Mouse (Mus musculus) large intestine, adult 2 months (tissue): ENCODE measurements around the gene 4930572O03Rik. TPM values are rescaled to one million over a fixed set of nuclear protein-coding genes. Genes with fewer than 3 reads are reported as not detected.
"Not testable (repeated sequence)": the region's sequence is repeated elsewhere in the genome, so short reads cannot be mapped to it uniquely, and the experiment has no call there.

ENCODE experiments used
- DNase-seq: peaks from one replicate; pipeline ENCODE4 v3.0.0-alpha.2; 2012; ENCODE audit warnings: low read depth, low spot score
- WGBS: fragments of 180-500 bp; shearing (Covaris S2); methylation state at CpG from one replicate; pipeline ENCODE4 v1.1.7; 2018; 5-methylcytosine and 5-hydroxymethylcytosine counted together
- polyA plus RNA-seq: library from polyadenylated mRNA; depleted of rRNA; stranded (reverse); fragments of >200 nt; gene quantifications from 2 replicates; pipeline ENCODE4 v1.2.3, GENCODE M21; 2012; rRNA removed

Gene 4930572O03Rik
- polyA plus RNA-seq, 1 experiment, result not detected

- 32% methylated on average over 5 of the region's 5 CpGs for WGBS
- DNase-seq, result not testable (repeated sequence)
These were observed 26.8 kb downstream of the 4930572O03Rik start for GRCm38 (mm10) chr5:15630068-15630467.

DNA sequence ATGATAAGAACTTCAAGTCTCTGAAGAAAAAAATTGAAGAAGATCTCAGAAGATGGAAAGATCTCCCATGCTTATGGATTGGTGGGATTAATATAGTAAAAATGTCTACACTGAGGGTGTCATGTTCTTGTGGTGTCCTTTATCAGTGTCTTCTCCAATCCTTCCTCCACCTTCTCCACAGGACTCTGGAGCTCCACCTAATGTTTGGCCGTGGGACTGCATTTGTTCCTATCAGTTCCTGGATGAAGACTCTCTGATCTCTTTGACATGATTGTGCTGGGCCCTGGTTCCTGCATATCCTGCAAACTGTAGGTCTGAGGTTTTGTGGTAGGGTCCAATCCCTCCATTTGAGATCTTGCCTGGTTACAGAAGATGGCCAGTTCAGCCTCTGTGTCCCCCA, 28.7 kb downstream of the 4930572O03Rik start:
- not testable (repeated sequence) for DNase-seq
- WGBS, result 10% methylated on average over 1 of the region's 1 CpGs

DNA sequence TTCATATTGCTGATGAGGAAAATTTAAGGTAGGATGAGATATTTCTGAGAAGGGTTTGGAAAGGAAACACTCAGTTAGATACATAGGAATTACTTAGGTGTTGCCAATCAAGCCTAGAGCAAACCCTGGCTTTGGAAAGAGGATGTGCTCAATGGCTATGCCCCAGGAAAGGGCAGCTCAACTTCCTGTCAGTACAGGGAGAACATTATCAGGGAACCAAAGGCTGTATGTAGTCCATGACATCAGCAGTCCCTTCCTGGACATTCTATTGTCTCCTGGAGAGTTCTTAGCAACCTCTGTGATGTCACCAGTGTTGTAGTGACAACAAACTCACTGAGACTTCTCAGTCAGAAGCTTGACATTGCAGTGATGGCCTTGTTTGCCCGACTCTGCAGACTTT, 38.1 kb downstream of the 4930572O03Rik start, which contains the start of gene Speer4d:
TSS of gene Speer4d (plus strand) at position 301 of the 400 bp plus-strand sequence.
- DNase-seq, result not testable (repeated sequence)
- 49% methylated on average over 1 of the region's 1 CpGs for WGBS

GRCm38 (mm10) chr5:15616195-15616594, 40.7 kb downstream of the 4930572O03Rik start:
- DNase-seq, result not testable (repeated sequence)
- WGBS, result 65% methylated on average over 3 of the region's 3 CpGs

GRCm38 (mm10) chr5:15610695-15611094, 46.2 kb downstream of the 4930572O03Rik start:
- DNase-seq, result not testable (repeated sequence)
- 3% methylated on average over 1 of the region's 1 CpGs for WGBS

GRCm38 (mm10) chr5:15606677-15607076, 50.2 kb downstream of the 4930572O03Rik start:
- not testable (repeated sequence) for DNase-seq
- WGBS, result 59% methylated on average over 6 of the region's 6 CpGs

GRCm38 (mm10) chr5:15603585-15603984, 53.3 kb downstream of the 4930572O03Rik start:
- DNase-seq, result not testable (repeated sequence)
- WGBS, result 74% methylated on average over 8 of the region's 8 CpGs

DNA sequence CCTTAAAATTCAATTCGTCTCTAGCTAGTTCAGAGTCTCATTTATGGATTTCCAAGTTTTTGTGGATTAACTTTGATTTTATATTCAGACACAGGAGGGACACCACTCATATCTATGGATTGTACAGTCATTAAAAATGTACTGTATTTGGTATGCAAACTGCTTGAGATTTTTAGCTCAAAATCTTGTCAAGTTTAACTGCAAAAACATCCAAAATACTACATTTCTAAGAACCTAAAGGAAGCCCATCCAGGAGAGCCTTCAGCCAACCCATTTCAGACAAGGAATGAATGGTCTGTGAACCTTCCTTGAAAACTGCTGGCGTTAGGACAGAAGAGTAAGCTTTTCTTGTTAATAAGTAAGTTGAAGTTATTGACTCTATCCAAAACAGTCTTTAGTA, 53.9 kb downstream of the 4930572O03Rik start:
- 46% methylated on average over 2 of the region's 2 CpGs for WGBS

GRCm38 (mm10) chr5:15602424-15602947, 54.4 kb downstream of the 4930572O03Rik start:
- not testable (repeated sequence) for DNase-seq
- WGBS, result 63% methylated on average over 3 of the region's 3 CpGs

More for the DNA sequence above, 53.9 kb downstream of the 4930572O03Rik start:
- not testable (repeated sequence) for DNase-seq

Other genes starting within 250 kb of the 4930572O03Rik start
- gene Gm21149, start 180.5 kb downstream of the 4930572O03Rik start, polyA plus RNA-seq, result not detected in 2 replicates
- gene Gm21190, start 127.8 kb downstream of the 4930572O03Rik start, polyA plus RNA-seq, result not detected in 2 replicates
- not detected in 2 replicates for gene Gm21083, start 79.7 kb downstream of the 4930572O03Rik start, polyA plus RNA-seq
- gene Speer4d, start 38.0 kb downstream of the 4930572O03Rik start, polyA plus RNA-seq, result not detected in 2 replicates
- gene Speer4c, start 57.2 kb upstream of the 4930572O03Rik start, polyA plus RNA-seq, result not detected in 2 replicates